Mouse (Mus musculus): ENCODE measurements around the gene Aqp6.

Aqp6 gene

GRCm38 (mm10) chr15:99597596-99597995 is 3.6 kb upstream of the Aqp6 start:
- in situ Hi-C loops (cut with MboI, MseI) = loop anchor here (5.0 kb wide), 1 partner anchor 75 kb away; the partner anchor contains the start of gene Asic1

GRCm38 (mm10) chr15:99599245-99600070 is 1.7 kb upstream of the Aqp6 start:
- in situ Hi-C loops (cut with MboI, MseI) = loop anchor here (5.0 kb wide), 1 partner anchor 73 kb away; the partner anchor contains the start of gene Asic1

GRCm38 (mm10) chr15:99601823-99602120 is 572 bp downstream of the Aqp6 start:
- in situ Hi-C loops (cut with MboI, MseI) = no loop called here

- in situ Hi-C loops (cut with MboI, MseI) = no loop called here
These were observed 1.1 kb downstream of the Aqp6 start for GRCm38 (mm10) chr15:99602206-99602820.

- in situ Hi-C loops (cut with MboI, MseI) = no loop called here
These were observed 2.0 kb downstream of the Aqp6 start for GRCm38 (mm10) chr15:99603216-99603615.

- in situ Hi-C loops (cut with MboI, MseI) = no loop called here
These were observed 4.4 kb downstream of the Aqp6 start for GRCm38 (mm10) chr15:99605595-99605994.

GRCm38 (mm10) chr15:99606515-99606914 is 5.3 kb downstream of the Aqp6 start:
- in situ Hi-C loops (cut with MboI, MseI) = no loop called here

- in situ Hi-C loops (cut with MboI, MseI) = no loop called here
These were observed 6.4 kb downstream of the Aqp6 start for GRCm38 (mm10) chr15:99607388-99608113.

- in situ Hi-C loops (cut with MboI, MseI) = no loop called here
These were observed 7.4 kb downstream of the Aqp6 start for GRCm38 (mm10) chr15:99608382-99609125.

GRCm38 (mm10) chr15:99611563-99611962 is 10.4 kb downstream of the Aqp6 start:
- in situ Hi-C loops (cut with MboI, MseI) = no loop called here

GRCm38 (mm10) chr15:99614273-99614672 is 13.1 kb downstream of the Aqp6 start:
- in situ Hi-C loops (cut with MboI, MseI) = no loop called here

GRCm38 (mm10) chr15:99614753-99615152 is 13.6 kb downstream of the Aqp6 start:
- in situ Hi-C loops (cut with MboI, MseI) = no loop called here

- in situ Hi-C loops (cut with MboI, MseI) = no loop called here
These were observed 14.0 kb downstream of the Aqp6 start for GRCm38 (mm10) chr15:99615246-99615645.

- in situ Hi-C loops (cut with MboI, MseI) = no loop called here
These were observed 17.4 kb downstream of the Aqp6 start for GRCm38 (mm10) chr15:99618595-99618994.

- in situ Hi-C loops (cut with MboI, MseI) = loop anchor here (5.0 kb wide), 1 partner anchor 372 kb away; no protein-coding TSS in a partner anchor
These were observed 18.6 kb downstream of the Aqp6 start for GRCm38 (mm10) chr15:99619821-99620220.

GRCm38 (mm10) chr15:99622063-99622462 is 20.9 kb downstream of the Aqp6 start:
- in situ Hi-C loops (cut with MboI, MseI) = loop anchor here (5.0 kb wide), 1 partner anchor 370 kb away; no protein-coding TSS in a partner anchor

GRCm38 (mm10) chr15:99631618-99632017 is 30.4 kb downstream of the Aqp6 start:
- in situ Hi-C loops (cut with MboI, MseI) = no loop called here

GRCm38 (mm10) chr15:99634702-99635101 is 33.5 kb downstream of the Aqp6 start:
- in situ Hi-C loops (cut with MboI, MseI) = no loop called here

- in situ Hi-C loops (cut with MboI, MseI) = no loop called here
These were observed 36.4 kb downstream of the Aqp6 start for GRCm38 (mm10) chr15:99637405-99638123.

GRCm38 (mm10) chr15:99638124-99638485 is 36.9 kb downstream of the Aqp6 start:
- in situ Hi-C loops (cut with MboI, MseI) = no loop called here

GRCm38 (mm10) chr15:99642622-99643021 is 41.4 kb downstream of the Aqp6 start:
- in situ Hi-C loops (cut with MboI, MseI) = no loop called here
